Mouse (Mus musculus): ENCODE results near the gene Kpna1. TPM values are rescaled to one million over a fixed set of nuclear protein-coding genes. Genes with fewer than 3 reads are reported as not detected.
"Not testable (repeated sequence)": the region's sequence is repeated elsewhere in the genome, so short reads cannot be mapped to it uniquely, and the experiment has no call there.

Kpna1 gene
- total RNA-seq (2021), result 62.0 and 69.0 TPM in 2 replicates
- long read RNA-seq, full-length matches to known transcripts, result 35 of 42 reads
- long read RNA-seq, partial matches to known transcripts, result 2 of 42 reads
- long read RNA-seq, other reads (novel, unspliced or antisense), result 5 of 42 reads

DNA sequence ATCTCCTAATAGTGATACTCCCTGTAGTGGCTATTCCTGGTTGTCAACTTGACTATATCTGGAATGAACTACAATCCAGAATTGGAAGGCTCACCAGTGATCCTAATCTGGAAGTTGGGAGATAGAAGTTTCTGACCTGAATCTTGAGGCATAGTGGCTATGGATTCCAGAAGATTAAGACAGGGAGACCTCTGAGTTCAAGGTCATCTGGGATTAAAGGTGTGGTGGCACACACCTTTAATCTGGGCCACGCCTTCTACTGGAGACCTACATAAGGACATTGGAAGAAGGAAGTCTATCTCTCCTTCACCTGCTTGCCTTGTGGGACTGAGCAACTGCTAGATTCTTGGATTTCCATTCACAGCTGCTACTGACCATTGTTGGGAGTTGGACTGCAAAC lies at the start of gene Kpna1:
Gene Kpna1, plus strand, starts transcription at position 301 of the 400 bp plus-strand sequence.
- DNase-seq, result not testable (repeated sequence)

DNA sequence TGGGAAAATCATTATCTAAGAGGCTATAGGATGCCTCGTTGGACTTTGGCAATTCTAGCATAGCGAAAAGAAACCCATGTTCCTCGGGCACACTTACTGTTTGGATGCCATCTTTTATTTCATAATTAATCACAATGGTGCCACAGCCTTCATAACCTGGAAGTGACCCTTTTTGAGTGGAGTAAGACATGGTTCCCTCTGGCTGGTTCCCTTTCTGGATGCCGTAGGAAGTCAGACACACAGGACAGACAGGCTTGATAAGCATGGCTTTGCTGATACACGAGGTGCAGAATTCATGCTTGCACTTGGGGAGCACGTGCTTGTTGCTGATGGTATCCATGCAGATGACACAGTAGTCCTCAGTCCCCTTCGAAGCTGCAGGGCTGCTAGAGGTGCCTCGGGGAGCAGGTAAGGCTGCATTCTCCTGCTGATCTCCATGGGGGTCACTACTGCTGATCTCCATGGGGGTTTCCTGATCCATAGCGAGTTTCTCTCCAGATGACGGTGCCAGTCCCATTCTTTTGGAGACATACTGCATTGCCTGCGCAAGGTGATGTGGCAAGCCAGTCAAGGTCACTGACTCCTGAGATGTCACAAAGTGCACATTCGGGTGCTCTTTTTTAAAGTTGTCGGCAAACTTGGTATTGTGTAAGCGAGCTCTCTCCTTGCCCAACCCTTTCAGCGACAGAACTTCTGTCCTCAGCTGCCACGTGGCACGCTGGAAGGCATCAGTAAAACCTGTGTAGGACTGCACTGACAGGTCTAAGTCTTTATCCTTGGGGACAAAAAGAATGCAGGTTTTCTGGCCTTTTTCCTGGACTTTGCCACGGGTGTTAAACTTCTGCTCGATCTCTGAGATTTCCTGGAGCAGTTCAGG lies 46.1 kb upstream of the Kpna1 start:
- no peak for DNase-seq

DNA sequence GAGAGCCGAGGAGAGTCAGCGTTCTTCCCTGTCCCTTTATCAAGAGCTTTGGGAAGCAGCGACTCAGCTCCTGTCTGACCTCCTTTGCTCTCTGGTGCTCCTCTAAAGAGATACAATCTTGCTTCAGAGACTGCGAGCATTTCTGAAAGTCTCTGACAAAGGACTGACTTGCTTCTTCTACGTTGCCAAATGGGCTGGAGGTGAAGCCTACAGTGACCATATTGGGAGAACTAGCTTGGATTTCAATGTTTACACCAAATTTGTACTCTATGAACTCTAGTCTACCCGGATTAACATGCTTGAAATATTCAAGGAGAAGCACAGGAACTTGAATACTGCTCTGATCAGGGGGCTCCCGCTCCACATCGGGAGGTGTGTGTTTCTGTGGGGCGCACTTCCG lies 45.4 kb upstream of the Kpna1 start:
- no peak for DNase-seq

DNA sequence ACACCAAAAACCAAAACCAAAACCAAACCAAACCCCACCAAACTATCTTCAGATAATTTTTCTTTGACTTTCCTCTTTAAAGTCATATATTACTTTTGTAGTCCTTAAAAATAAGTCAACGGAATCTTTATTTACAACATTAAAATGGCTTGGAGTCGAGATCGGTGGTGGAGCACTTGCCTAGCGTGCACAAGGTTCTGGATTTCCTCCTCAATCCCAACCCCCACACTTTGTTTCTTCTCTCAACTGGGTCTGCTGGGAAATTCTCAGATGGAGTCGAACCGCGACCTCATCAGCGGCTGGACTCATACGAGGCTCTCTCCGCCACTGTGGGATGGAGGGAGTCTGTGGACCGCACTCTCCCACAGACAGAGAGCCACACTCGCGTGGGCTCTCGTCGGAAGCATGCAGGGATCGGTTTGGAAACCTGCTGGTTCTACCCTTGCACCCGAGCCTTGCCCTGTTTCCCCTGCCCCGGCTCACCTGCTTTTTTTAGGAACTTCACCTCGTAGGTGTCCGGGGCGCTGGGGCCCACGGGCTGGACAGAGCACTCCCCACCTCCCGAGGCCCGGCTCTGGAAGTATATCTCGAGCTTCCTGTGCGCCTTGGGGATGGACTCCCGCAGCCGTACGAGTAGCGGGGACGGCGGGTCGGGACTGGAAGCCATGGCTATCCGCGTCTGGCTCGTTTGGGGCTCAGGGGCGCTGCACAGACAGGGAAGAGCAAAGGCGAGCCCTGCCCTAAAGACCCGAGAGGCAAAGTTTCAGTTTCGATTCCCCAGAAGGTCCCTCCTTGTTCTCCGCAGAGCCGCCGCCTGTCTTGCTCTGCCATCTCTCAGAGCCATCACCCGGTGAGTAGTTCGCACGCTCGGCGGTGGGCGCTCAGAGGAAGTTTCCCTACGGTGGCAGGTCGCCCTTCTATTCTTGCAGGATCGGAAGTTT lies 40.1 kb upstream of the Kpna1 start, which contains the start of the genes Parp9 and Dtx3l:
Gene Parp9, plus strand, starts transcription at position 260 of the 941 bp plus-strand sequence.
Gene Dtx3l, minus strand, starts transcription at position 941 of the 941 bp plus-strand sequence.
- DNase-seq, result peak; percentile 61

DNA sequence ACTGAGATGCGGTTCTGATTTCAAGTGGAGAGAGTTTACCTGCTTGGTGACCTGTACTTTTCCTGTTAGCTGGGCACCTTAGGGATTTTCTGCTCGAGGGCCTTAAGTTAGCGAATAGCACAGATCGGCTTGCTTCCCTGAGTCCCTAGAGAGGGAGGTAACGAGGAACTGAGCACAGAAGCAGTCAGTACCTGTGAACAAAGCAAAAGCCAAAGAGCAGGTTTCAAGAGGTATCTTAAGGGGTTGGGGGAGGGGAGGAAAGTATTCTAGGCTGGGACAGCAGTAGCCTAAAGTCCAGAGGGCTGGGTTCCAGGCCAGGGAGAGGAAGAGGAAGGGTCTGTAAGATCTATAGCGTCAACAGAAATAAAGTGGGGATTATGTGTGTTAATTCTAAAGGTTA lies 39.3 kb upstream of the Kpna1 start:
- DNase-seq, result no peak

DNA sequence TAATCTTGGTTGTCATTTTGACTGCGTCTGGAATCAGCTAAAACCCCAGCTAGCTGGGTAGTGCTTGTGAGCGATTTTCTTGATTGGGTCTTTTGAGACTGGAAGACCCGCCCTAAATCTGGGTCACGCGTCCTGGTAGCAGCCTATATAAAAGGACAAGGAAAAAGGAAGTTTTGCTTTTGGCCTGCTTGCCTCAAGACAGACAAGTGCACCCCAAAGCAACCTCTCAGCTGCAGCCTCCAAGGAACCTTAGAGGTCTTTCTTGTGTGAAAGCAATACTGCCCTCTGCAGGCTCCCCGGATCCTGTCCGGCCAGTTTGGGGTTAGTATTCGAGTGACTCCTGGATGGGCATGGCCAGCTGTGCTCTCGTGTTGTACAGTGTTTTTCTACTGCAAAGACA lies 38.9 kb upstream of the Kpna1 start:
- peak; percentile 83 for DNase-seq

DNA sequence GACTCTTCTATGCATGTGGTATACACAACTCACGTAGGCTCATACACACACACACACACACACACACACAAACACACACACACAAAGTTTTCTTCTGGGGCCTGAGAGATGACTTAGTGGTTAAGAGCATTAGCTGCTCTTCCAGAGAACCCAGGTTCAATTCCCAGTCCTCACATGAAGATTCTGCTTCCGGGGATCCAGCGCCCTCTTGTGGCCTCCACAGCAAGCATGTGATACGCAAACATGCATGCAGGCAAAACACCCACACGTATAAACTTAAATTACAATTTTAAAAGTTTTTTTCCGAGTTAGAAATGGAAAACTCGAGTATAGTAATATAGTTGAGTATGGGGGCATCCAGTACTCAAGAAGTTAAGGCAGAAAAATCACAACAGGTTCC lies 37.2 kb upstream of the Kpna1 start:
- peak; percentile 9 for DNase-seq

DNA sequence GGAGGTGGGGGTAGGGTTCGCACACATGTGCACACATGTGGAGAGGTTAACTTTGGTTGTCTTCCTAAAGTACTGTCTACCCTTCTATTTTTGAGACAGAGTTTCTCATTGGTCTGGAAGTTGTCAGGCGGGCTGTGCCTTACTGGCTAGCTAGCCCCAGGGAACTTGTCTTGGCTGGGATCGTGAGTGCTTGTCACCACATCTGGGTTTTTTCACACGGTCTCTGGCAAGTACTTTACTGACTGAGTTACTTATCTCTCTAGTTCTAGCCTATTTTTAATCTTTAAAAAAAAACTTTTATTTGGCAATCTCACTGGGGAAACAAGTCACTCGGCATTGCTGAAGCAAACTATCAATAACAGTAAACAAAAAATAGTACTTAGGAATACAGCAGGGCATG lies 29.3 kb upstream of the Kpna1 start:
- no peak for DNase-seq

DNA sequence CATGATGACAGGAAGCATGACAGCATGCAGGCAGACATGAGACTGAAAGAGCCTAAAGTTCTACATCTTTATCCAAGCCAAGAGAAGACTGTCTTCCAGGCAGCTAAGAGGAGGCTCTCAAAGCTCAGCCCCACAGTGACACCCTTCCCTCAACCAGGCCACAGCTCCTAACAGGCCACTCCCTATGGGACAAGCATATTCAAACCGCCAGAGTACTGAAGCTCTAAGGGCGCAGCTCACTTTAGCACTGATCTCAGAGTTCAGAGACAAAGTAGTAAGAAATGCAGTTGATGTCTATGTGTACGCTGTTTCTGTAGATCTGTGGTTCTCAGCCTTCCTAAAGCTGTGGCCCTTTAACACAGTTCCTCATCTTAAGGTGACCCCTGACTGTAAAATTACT lies 27.3 kb upstream of the Kpna1 start:
- DNase-seq, result no peak

DNA sequence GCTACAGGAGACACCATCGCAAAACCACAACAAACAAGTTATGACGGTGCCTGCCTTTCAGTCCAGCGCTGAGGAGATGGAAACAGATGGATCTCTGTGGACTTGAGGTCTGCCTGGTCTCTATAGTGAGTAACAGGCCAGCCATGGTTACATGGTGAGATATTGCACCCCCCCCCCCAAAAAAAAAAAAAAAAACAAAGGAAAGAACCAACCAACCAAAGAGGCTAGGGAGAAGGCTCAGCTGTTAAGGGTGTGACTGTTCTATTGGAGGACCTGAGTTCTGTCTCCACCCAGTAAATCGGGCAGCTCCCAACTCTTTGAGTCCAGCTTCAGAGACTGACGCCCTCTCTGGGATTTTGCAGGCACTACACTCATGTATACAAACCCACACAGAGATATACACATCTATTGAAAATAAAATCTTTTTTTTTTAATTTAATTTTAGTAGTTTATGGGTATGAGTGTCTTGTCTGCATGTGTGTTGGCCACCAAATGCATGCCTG lies 25.9 kb upstream of the Kpna1 start:
- DNase-seq, result no peak

DNA sequence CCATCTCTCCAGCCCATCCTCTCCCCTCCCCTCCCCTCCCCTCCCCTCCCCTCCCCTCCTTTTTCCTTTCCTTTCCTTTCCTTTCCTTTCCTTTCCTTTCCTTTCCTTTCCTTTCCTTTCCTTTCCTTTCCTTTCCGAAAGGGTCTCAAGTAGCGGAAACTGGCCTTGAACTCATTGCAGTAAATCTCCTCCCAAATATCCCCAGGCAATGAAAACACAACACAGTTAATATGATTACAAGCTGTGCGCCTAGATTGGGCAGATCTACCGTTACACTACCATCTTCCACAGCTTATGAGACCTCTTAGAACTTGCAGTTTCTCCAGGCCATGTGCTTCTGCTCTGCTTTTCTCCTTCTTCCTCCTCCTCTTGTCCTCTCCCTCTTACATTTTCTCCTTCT lies 12.6 kb upstream of the Kpna1 start:
- not testable (repeated sequence) for DNase-seq

DNA sequence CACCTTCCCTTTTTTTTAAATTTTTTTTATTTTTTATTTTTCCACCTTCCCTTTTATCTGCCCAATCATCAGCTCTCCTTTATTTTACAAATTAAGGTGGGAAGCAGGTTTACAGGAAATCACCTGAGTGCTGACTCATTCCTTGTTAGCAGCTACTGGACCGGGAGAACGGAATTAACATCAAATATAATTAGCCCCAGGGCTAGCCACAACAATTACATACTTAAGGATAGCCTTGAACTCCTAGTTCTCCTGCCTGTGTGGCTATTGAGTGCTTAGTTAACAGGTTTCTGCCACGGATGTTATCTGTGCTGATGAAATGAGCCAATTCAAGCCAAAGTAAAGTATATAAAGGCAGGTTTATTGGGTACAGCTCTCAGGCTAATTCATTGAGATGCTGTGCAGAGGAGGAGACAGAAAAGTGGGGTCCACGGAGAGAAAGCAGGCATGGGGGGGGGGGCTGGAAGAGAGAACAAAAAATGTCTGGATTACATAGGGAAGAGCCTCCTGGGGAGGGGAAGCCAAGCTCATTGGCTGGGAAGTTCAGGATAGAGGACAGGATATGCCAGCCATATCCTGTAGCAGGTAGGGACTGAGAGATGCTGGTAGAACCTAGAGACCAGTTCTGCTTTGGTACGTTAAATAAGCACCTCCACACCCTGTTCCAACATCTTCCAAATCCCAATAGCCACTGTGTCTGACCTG lies 12.0 kb upstream of the Kpna1 start:
- no peak for DNase-seq

DNA sequence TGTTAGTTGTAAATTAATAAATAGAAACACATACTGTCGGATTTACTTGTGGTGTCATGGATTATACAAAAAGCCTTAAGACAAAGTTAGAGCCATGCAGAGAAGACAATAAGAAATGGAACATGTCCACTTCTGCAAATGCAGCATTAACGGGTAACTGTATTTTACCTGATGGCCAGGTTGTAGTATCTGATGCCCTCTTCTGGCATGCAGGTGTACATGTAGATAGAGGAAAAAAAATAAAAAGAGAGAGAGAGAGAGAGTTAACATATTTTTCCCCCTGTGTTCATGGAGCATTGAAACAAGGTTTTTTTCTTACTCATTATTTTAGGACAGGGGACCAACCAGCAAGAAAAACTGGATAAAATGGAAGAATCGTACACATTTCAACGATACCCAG lies 11.2 kb upstream of the Kpna1 start:
- no peak for DNase-seq

DNA sequence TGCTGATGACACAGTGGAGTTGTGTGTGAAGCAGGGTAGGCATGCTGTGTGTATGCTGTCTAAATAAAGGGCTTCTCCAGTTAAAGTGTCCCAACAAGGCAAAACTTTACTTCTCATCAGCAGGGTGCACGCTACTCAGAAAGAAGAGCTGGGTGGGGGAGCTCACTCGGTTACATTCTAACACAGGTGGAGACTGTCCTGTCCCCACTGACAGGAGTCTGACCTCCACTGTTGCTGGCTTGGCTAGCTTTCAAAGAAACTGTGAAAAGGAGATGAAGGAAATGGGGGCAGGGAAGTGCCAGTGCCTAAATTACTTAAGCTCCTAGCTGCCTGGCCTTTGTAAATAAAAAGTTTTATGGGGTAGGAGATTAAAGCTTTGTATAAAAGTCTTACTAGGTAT lies 10.4 kb upstream of the Kpna1 start:
- DNase-seq, result no peak

DNA sequence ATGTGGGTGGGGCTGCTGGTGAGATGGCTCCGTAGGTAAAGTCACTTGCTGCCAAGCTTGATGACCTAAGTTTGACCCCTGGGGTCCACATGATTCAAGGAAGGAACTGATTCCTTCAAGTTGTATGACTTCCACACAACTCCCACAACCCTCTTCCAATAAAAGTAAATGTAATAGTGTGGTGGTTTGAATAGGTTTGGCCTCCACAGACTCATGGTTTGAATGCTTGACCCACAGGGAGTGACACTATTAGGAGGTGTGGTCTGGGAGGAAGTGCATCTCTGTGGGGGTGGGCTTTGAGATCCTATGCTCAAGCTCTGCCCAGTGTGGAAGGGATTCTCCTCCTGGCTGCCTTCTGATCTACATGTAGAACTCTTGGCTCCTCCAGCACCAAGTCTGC lies 4.5 kb upstream of the Kpna1 start:
- no peak for DNase-seq

DNA sequence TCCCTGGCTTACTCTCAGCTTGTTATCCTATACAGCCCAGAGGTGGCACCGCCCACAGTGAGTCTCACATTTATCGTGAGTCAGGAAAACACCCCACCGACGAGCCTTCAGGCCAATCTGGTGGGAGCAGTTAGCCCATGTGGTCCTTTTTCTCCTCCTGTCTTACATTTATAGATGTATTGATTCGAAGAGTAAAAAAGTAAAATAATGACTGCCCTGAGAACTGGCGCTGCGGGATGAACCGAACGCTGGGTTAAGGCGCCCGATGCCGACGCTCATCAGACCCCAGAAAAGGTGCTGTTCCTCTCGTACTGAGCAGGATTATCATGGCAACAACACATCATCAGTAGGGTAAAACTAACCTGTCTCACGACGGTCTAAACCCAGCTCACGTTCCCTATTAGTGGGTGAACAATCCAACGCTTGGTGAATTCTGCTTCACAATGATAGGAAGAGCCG lies 2.8 kb downstream of the Kpna1 start:
- peak; percentile 100 for DNase-seq

DNA sequence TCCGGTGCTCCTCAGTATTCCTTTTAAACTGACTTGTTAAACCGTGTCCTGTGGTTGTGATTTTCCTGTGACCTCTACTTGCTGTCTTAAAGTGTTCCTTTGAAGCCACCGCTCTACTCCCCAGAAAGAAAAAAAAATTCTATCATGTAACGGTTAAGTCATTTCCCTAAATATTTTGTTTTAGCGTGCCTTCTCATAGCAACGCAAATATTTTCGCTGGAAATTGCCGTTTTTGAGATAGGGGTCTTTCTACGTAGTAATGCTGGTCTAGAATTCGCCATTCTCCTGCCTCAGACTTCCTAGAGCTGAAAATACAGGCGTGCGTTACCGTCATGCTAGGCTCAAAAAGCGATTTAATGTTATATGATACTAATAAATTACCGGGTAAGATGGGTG lies 4.0 kb downstream of the Kpna1 start:
- DNase-seq, result no peak

DNA sequence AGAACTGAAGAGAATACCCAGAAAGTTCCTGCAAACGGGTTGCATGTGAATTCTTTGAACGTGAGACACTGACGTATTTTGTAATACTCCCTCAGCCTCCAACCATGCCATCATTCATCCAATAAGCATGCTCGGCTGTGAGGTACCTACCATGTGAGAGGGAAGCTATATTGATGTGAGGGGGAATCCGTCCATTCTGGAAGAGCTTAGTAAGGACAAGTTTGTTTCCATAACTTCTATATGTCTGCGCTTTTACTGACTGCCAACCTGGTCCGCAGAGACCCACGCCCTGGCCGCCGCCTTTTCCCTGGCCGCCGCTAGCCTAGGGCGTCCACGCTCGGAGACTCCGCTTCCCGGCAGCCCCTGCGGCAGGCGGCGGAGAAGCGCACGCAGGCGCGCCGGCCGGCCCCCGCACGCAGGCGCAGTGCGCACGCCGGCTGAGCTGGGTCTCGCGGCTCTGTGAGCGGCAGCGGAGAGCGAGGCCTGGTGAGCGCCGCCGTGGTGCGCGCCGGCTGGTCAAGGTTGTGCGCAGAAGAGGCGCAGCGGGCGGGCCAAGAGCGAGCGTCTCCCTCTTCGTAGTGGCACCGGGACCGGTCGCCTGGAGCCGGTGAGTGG lies 4.5 kb downstream of the Kpna1 start:
- peak; percentile 93 for DNase-seq

DNA sequence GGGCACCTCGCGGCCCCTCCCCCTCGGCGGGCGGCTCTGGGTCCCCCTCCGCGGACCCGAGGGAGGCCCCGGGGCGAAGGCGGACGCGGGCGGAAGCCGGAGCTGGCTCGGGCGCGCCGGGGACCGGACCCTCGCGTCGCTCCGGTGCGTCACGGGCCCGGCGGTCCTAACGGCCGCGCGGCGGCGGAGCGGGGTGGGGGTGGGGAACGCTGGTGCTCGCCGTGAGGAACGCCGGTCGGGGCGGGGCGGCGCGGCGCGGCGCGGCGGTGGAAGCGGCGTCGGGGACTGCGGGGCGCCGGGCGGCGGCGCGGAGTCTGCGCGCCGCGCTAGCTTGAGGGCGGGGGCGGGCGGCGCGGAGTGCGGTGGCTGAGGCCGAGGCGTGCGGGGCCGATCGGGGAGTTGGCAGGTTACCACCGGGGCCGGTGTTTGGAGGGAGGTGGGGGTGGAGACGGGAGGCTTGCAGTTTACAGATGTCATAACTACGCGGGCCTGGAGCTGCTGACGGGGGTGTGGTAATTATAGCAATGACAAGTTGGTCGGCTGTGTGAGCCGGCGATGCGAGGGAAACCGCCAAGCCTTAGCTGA lies 5.1 kb downstream of the Kpna1 start:
- DNase-seq, result peak; percentile 62

DNA sequence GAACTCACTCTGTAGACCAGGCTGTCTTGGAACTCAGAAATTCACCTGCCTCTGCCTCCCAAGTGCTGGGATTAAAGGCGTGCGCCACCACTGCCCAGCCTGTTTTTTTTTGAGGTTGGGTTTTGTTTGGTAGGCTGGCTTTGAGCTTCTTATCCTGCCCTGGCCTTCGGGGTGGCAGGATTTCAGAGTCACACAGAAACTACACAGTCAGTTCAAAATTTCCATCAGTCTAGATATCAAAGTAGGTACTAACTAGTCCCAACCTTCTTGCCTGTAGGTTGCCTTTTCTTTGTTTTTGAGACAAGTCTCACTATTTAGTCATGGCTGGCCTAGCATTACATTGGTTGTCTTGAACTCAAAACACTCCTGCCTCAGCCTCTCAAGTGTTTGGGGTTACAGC lies 5.9 kb downstream of the Kpna1 start:
- no peak for DNase-seq

DNA sequence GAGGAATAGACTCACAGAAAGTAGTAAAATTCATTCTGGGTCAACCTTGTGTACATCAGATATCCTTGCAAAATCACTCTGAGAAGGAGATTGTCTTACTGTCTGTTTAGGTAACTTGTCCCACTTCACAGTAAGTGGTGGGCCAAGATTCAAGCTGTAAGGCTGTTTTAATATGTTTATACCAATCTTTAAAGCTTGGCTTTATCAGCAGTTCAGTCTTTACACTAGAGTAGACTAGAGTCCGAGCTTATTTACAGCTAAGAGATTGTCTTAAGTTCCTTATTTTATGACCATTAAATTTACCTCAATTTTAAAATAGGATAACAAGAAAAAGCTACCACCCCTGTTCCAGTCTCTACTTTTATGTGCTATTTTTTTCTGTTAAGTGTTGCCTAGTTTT lies 9.4 kb downstream of the Kpna1 start:
- DNase-seq, result no peak

Measured in adrenal gland, postnatal 25 days (tissue).